Mouse (Mus musculus): ENCODE data around the gene Olfr1056.
"Not testable (repeated sequence)": the region's sequence is repeated elsewhere in the genome, so short reads cannot be mapped to it uniquely, and the experiment has no call there.

Olfr1056 gene

GRCm38 (mm10) chr2:86362369-86362768 lies at the start of gene Olfr1056:
Olfr1056 (minus strand) TSS chr2:86362469.
- DNase-seq (ENCODE audit: low read depth), result no peak

GRCm38 (mm10) chr2:86395114-86395513 lies 32.8 kb upstream of the Olfr1056 start:
- DNase-seq (ENCODE audit: low read depth), result no peak

GRCm38 (mm10) chr2:86388461-86388860 lies 26.2 kb upstream of the Olfr1056 start, which contains the start of gene Olfr1058:
Olfr1058 (minus strand) TSS chr2:86388561.
- not testable (repeated sequence) for DNase-seq (ENCODE audit: low read depth)

- DNase-seq (ENCODE audit: low read depth), result no peak
Observed at GRCm38 (mm10) chr2:86378293-86378692, 16.0 kb upstream of the Olfr1056 start, which contains the start of gene Olfr1057. Olfr1057 (minus strand) TSS chr2:86378393.

- not testable (repeated sequence) for DNase-seq (ENCODE audit: low read depth)
Observed at GRCm38 (mm10) chr2:86366342-86366741, 4.1 kb upstream of the Olfr1056 start.

GRCm38 (mm10) chr2:86351751-86352150 lies 10.5 kb downstream of the Olfr1056 start:
- DNase-seq (ENCODE audit: low read depth), result not testable (repeated sequence)

- no peak for DNase-seq (ENCODE audit: low read depth)
Observed at GRCm38 (mm10) chr2:86350184-86350583, 12.1 kb downstream of the Olfr1056 start, which contains the start of gene Olfr1055. Olfr1055 (minus strand) TSS chr2:86350284.

GRCm38 (mm10) chr2:86335333-86335732 lies 26.9 kb downstream of the Olfr1056 start, which contains the start of gene Olfr1054:
Olfr1054 (minus strand) TSS chr2:86335433.
- no peak for DNase-seq (ENCODE audit: low read depth)

- no peak for DNase-seq (ENCODE audit: low read depth)
Observed at GRCm38 (mm10) chr2:86315184-86315583, 47.1 kb downstream of the Olfr1056 start, which contains the start of gene Olfr1053. Olfr1053 (minus strand) TSS chr2:86315284.
